Mouse (Mus musculus) lung, postnatal 0 days (tissue): ENCODE measurements around the gene Rasgrf2.

ENCODE experiments used
- CTCF ChIP-seq: IDR thresholded peaks from 2 replicates; pipeline ENCODE4 v1.5.1; 2016; ENCODE audit warnings: antibody characterized with exemption, mild to moderate bottlenecking
- EP300 ChIP-seq: IDR thresholded peaks from 2 replicates; pipeline ENCODE4 v1.6.1; 2016; ENCODE audit warnings: antibody characterized with exemption, mild to moderate bottlenecking, control low read depth

- TF ChIP-seq CTCF (no peak), EP300 (no peak)
Measured at GRCm38 (mm10) chr13:91921010-91921409, 210.4 kb downstream of the Rasgrf2 start.
